ENCODE assay signal across 28 mouse cellular contexts in genomic region chr13:107458730-107459129, GRCm38 (mm10).
DNase-seq lines count a peak whose midpoint lies in the region; ATAC-seq lines count a peak whose summit lies in the region.
"Had no signal": no experiment of that assay in that cellular context is flagged by ENCODE, and none has a peak within 500 bp of the region (broad histone marks: within the 10 kb centered on the region; RNA-seq: fewer than 3 reads in every experiment).

No protein-coding gene starts in this region.

- H3K27me3 ChIP-seq in heart, embryonic 11.5 days (ENCODE audit: control insufficient read depth, insufficient read depth, low read length) = no peaks in the 10 kb centered on the region
- H3K27me3 ChIP-seq: forebrain, embryonic 13.5 days; liver, embryonic 12.5 days; midbrain, embryonic 15.5 days; neural tube, embryonic 15.5 days had no signal

- H3K9ac ChIP-seq in heart, embryonic 11.5 days (ENCODE audit: low read depth, low read length) = no peak overlapping the region
- H3K9ac ChIP-seq: forebrain, embryonic 13.5 days; limb, embryonic 12.5 days; liver, embryonic 12.5 days; liver, postnatal 0 days; midbrain, embryonic 15.5 days; neural tube, embryonic 15.5 days had no signal

- no peaks in the 10 kb centered on the region for H3K4me1 ChIP-seq in heart, embryonic 11.5 days (ENCODE audit: control insufficient read depth, insufficient read depth, low read length)
- H3K4me1 ChIP-seq: liver, embryonic 12.5 days had no signal

- H3K36me3 ChIP-seq in heart, embryonic 11.5 days (ENCODE audit: control insufficient read depth, insufficient read depth, low read length) = no peaks in the 10 kb centered on the region
- H3K36me3 ChIP-seq: limb, embryonic 12.5 days; liver, embryonic 12.5 days; midbrain, embryonic 10.5 days; midbrain, embryonic 15.5 days; neural tube, embryonic 15.5 days had no signal

- DNase-seq in heart, adult 9 months (ENCODE audit: low spot score in 2 of 2) = peak; percentile 11 to 32
- peak; percentile 4 for DNase-seq in NIH3T3 (ENCODE audit: low read depth)
- peak; percentile 37 for DNase-seq in adipocyte (ENCODE audit: low spot score)
- peak; percentile 15 to 19 for DNase-seq in heart, postnatal 14 days
- DNase-seq in kidney, adult 9 months = no peak
- DNase-seq in layer of hippocampus, adult 9-11 months = no peak
- DNase-seq: adrenal gland, adult 8-10 months; B cell, adult 2 months; cerebellum, adult 11 months; cerebellum, adult 9-10 months; cerebellum, postnatal 36 days; kidney, adult 2 months; kidney, postnatal 4 days; liver, postnatal 0 days; retina, postnatal 1 day; right cerebral cortex, postnatal 14 days; thymus, postnatal 25 days had no signal

- 73% methylated on average over 4 of the region's 4 CpGs for WGBS in heart, embryonic 11.5 days (ENCODE audit: insufficient replicate concordance)

- H3K27ac ChIP-seq in heart, embryonic 11.5 days (ENCODE audit: low read depth, low read length) = no peak overlapping the region
- H3K27ac ChIP-seq: forebrain, embryonic 13.5 days; kidney, postnatal 0 days; limb, embryonic 12.5 days; liver, embryonic 12.5 days; midbrain, embryonic 10.5 days; midbrain, embryonic 15.5 days; neural tube, embryonic 15.5 days had no signal

- no peak for ATAC-seq in heart, embryonic 11.5 days (replicated peaks; ENCODE audit: insufficient number of reproducible peaks, low FRiP score, low TSS enrichment)
- ATAC-seq: activated CD4-positive, CD25-positive, alpha-beta regulatory T cell, adult 4 months; forebrain, embryonic 13.5 days; hindbrain, embryonic 16.5 days; liver, embryonic 12.5 days; liver, postnatal 0 days; lung, postnatal 0 days; midbrain, embryonic 15.5 days had no signal

- H3K9me3 ChIP-seq in heart, embryonic 11.5 days (replicated peaks; ENCODE audit: control insufficient read depth, low read length) = no peaks in the 10 kb centered on the region
- H3K9me3 ChIP-seq: forebrain, embryonic 13.5 days; limb, embryonic 12.5 days; liver, embryonic 12.5 days; midbrain, embryonic 10.5 days; midbrain, embryonic 15.5 days; neural tube, embryonic 15.5 days had no signal

- intact Hi-C loops in heart, postnatal 14 days (cut with DNase I) = no loop called here

- no peak overlapping the region for H3K4me3 ChIP-seq in heart, embryonic 11.5 days (ENCODE audit: low read depth, low read length)
- H3K4me3 ChIP-seq: forebrain, embryonic 13.5 days; limb, embryonic 12.5 days; liver, embryonic 12.5 days; midbrain, embryonic 10.5 days; midbrain, embryonic 15.5 days; neural tube, embryonic 15.5 days had no signal

- no peak overlapping the region for H3K4me2 ChIP-seq in heart, embryonic 11.5 days
- H3K4me2 ChIP-seq: forebrain, embryonic 13.5 days; limb, embryonic 12.5 days; liver, embryonic 12.5 days; midbrain, embryonic 15.5 days; neural tube, embryonic 15.5 days had no signal

Comparison
In these comparisons a context has a peak if more than half of its experiments do, and no peak if none do; other contexts are left out.
1. DNase-seq: peak in heart, adult 9 months (2 of 2), NIH3T3 (single experiment), adipocyte (single experiment) and heart, postnatal 14 days (2 of 2); none in kidney, adult 9 months (single experiment) and layer of hippocampus, adult 9-11 months (single experiment).